Mouse (Mus musculus) limb, embryonic 13.5 days (tissue): ENCODE data around the gene Six5. TPM values are rescaled to one million over a fixed set of nuclear protein-coding genes. Genes with fewer than 3 reads are reported as not detected.
"Not testable (repeated sequence)": the region's sequence is repeated elsewhere in the genome, so short reads cannot be mapped to it uniquely, and the experiment has no call there.

ENCODE experiments used
- ATAC-seq: fragments of 200-750 bp; cut with Nextera tagmentation; 2 replicates; pipeline ENCODE4 v1.8.0; 2017; ENCODE audit warnings: low read depth, moderate number of reproducible peaks, moderate TSS enrichment; ENCODE audit not compliant: low FRiP score
- H3K27ac ChIP-seq: fragments of 300-500 bp; sonication (generic); 2 replicates; pipeline ENCODE4 v1.5.1; 2015; ENCODE audit warnings: inconsistent platforms, mild to moderate bottlenecking, moderate library complexity
- H3K27me3 ChIP-seq: fragments of 300-500 bp; sonication (generic); 2 replicates; pipeline ENCODE4 v1.6.1; 2015; ENCODE audit warnings: mild to moderate bottlenecking, inconsistent platforms
- H3K36me3 ChIP-seq: fragments of 300-500 bp; sonication (generic); 2 replicates; pipeline ENCODE4 v1.6.1; 2015; ENCODE audit warnings: inconsistent platforms, mild to moderate bottlenecking, moderate library complexity
- H3K4me1 ChIP-seq: fragments of 300-500 bp; sonication (generic); 2 replicates; pipeline ENCODE4 v1.6.1; 2015; ENCODE audit warnings: inconsistent platforms
- H3K4me2 ChIP-seq: fragments of 300-500 bp; sonication (generic); replicated peaks from 2 replicates; pipeline ENCODE4 v1.6.1; 2015; ENCODE audit warnings: inconsistent platforms, mild to moderate bottlenecking, moderate library complexity
- H3K4me3 ChIP-seq: fragments of 300-500 bp; sonication (generic); 2 replicates; pipeline ENCODE4 v1.5.1; 2015; ENCODE audit warnings: moderate library complexity, mild to moderate bottlenecking, inconsistent platforms
- H3K9ac ChIP-seq: fragments of 300-500 bp; sonication (generic); 2 replicates; pipeline ENCODE4 v1.6.1; 2015; ENCODE audit warnings: mild to moderate bottlenecking, inconsistent platforms
- H3K9me3 ChIP-seq: fragments of 300-500 bp; sonication (generic); 2 replicates; pipeline ENCODE4 v1.6.1; 2016; ENCODE audit warnings: inconsistent platforms
- WGBS: fragments of 180-500 bp; shearing (Covaris S2); methylation state at CpG from one replicate; pipeline ENCODE4 v1.1.7; 2015; 5-methylcytosine and 5-hydroxymethylcytosine counted together
- polyA plus RNA-seq: library from polyadenylated mRNA; unstranded; fragments of >200 nt; fragmentation: Nextera tagmentation; extraction: Ambion mirVana; gene quantifications from 2 replicates; pipeline ENCODE4 v1.2.1, GENCODE M21; 2015

The Six5 gene
- polyA plus RNA-seq, 1 experiment from 2014 or later, result 13.9 TPM

GRCm38 (mm10) chr7:19057405-19057804 lies 37.0 kb upstream of the Six5 start:
- peaks cover 31% of the 10 kb centered on the region for H3K36me3 ChIP-seq
- no peak for ATAC-seq
- no peaks in the 10 kb centered on the region for H3K27me3 ChIP-seq
- WGBS, result 90% methylated on average over 10 of the region's 10 CpGs
- H3K4me1 ChIP-seq, result peaks cover 11% of the 10 kb centered on the region
- H3K27ac ChIP-seq, result no peak overlapping the region
- H3K9me3 ChIP-seq, result no peaks in the 10 kb centered on the region
- no peak overlapping the region for H3K4me3 ChIP-seq
- no peak overlapping the region for H3K9ac ChIP-seq
- H3K4me2 ChIP-seq, result no peak overlapping the region

- Histone ChIP-seq H3K27me3 (peaks cover 49% of the 10 kb centered on the region), H3K27ac (no peak overlapping the region), H3K36me3 (no peaks in the 10 kb centered on the region), H3K9me3 (peaks cover 8% of the 10 kb centered on the region; the same call in 1 of the 2 replicates), H3K9ac (peak overlapping the region; percentile 26; the same call in 1 of the 2 replicates), H3K4me1 (no peaks in the 10 kb centered on the region; the same call in 1 of the 2 replicates), H3K4me3 (peak overlapping the region; percentile 24), H3K4me2 (peak overlapping the region; percentile 48)
- no peak for ATAC-seq
- 53% methylated on average over 13 of the region's 13 CpGs for WGBS
Observed at GRCm38 (mm10) chr7:19065896-19066295, 28.5 kb upstream of the Six5 start.

- peaks cover 8% of the 10 kb centered on the region; the same call in 1 of the 2 replicates for H3K9me3 ChIP-seq
- H3K27me3 ChIP-seq, result peaks cover 49% of the 10 kb centered on the region
- H3K4me2 ChIP-seq, result no peak overlapping the region
- H3K9ac ChIP-seq, result no peak overlapping the region
- H3K36me3 ChIP-seq, result no peaks in the 10 kb centered on the region
- no peak for ATAC-seq
- H3K4me3 ChIP-seq, result no peak overlapping the region
- H3K4me1 ChIP-seq, result no peaks in the 10 kb centered on the region; the same call in 1 of the 2 replicates
- WGBS, result 45% methylated on average over 14 of the region's 14 CpGs
- no peak overlapping the region for H3K27ac ChIP-seq
Observed at GRCm38 (mm10) chr7:19067063-19067462, 27.3 kb upstream of the Six5 start.

- peaks cover 49% of the 10 kb centered on the region for H3K27me3 ChIP-seq
- no peak overlapping the region for H3K4me2 ChIP-seq
- H3K4me1 ChIP-seq, result no peaks in the 10 kb centered on the region; the same call in 1 of the 2 replicates
- no peak overlapping the region for H3K4me3 ChIP-seq
- peaks cover 8% of the 10 kb centered on the region; the same call in 1 of the 2 replicates for H3K9me3 ChIP-seq
- H3K9ac ChIP-seq, result no peak overlapping the region
- no peak overlapping the region for H3K27ac ChIP-seq
- WGBS, result 67% methylated on average over 11 of the region's 14 CpGs
- ATAC-seq, result no peak
- H3K36me3 ChIP-seq, result no peaks in the 10 kb centered on the region
Observed at GRCm38 (mm10) chr7:19067935-19068334, 26.5 kb upstream of the Six5 start.

GRCm38 (mm10) chr7:19068707-19069106 lies 25.7 kb upstream of the Six5 start:
- Histone ChIP-seq H3K27me3 (peaks cover 43% of the 10 kb centered on the region), H3K36me3 (no peaks in the 10 kb centered on the region), H3K4me3 (no peak overlapping the region), H3K9me3 (peaks cover 8% of the 10 kb centered on the region; the same call in 1 of the 2 replicates), H3K27ac (no peak overlapping the region), H3K4me1 (no peaks in the 10 kb centered on the region; the same call in 1 of the 2 replicates), H3K9ac (no peak overlapping the region), H3K4me2 (no peak overlapping the region)
- WGBS, result 3% methylated on average over 2 of the region's 2 CpGs
- ATAC-seq, result no peak

- ATAC-seq, result no peak
- Histone ChIP-seq H3K4me2 (no peak overlapping the region), H3K27me3 (peaks cover 35% of the 10 kb centered on the region), H3K9ac (no peak overlapping the region), H3K9me3 (peaks cover 8% of the 10 kb centered on the region; the same call in 1 of the 2 replicates), H3K4me1 (no peaks in the 10 kb centered on the region; the same call in 1 of the 2 replicates), H3K36me3 (no peaks in the 10 kb centered on the region), H3K4me3 (no peak overlapping the region), H3K27ac (no peak overlapping the region)
- 50% methylated on average over 3 of the region's 3 CpGs for WGBS
Observed at GRCm38 (mm10) chr7:19069500-19069899, 24.9 kb upstream of the Six5 start.

GRCm38 (mm10) chr7:19071024-19071423 lies 23.4 kb upstream of the Six5 start:
- H3K9me3 ChIP-seq, H3K9ac ChIP-seq, H3K36me3 ChIP-seq, ATAC-seq, H3K4me1 ChIP-seq, H3K4me2 ChIP-seq, H3K27ac ChIP-seq, H3K4me3 ChIP-seq: not testable (repeated sequence)
- H3K27me3 ChIP-seq, result peaks cover 20% of the 10 kb centered on the region
- WGBS, result 57% methylated on average over 3 of the region's 3 CpGs

- Histone ChIP-seq H3K27me3 (no peaks in the 10 kb centered on the region), H3K36me3 (peaks cover 8% of the 10 kb centered on the region), H3K4me1 (peaks cover 19% of the 10 kb centered on the region), H3K27ac (no peak overlapping the region), H3K4me3 (no peak overlapping the region), H3K4me2 (no peak overlapping the region), H3K9ac (no peak overlapping the region), H3K9me3 (no peaks in the 10 kb centered on the region)
- no peak for ATAC-seq
- WGBS, result 75% methylated on average over 9 of the region's 9 CpGs
Observed at GRCm38 (mm10) chr7:19073504-19073903, 20.9 kb upstream of the Six5 start.

- Histone ChIP-seq H3K4me2 (no peak overlapping the region), H3K9me3 (no peaks in the 10 kb centered on the region), H3K9ac (no peak overlapping the region), H3K4me1 (peaks cover 19% of the 10 kb centered on the region), H3K36me3 (peaks cover 18% of the 10 kb centered on the region), H3K4me3 (no peak overlapping the region), H3K27ac (no peak overlapping the region), H3K27me3 (no peaks in the 10 kb centered on the region)
- 92% methylated on average over 6 of the region's 6 CpGs for WGBS
- no peak for ATAC-seq
Observed at GRCm38 (mm10) chr7:19074494-19074893, 19.9 kb upstream of the Six5 start.

GRCm38 (mm10) chr7:19075231-19075630 lies 19.2 kb upstream of the Six5 start:
- peaks cover 26% of the 10 kb centered on the region for H3K36me3 ChIP-seq
- peak overlapping the region; percentile 99 for H3K4me3 ChIP-seq
- WGBS, result 50% methylated on average over 5 of the region's 5 CpGs
- peaks cover 19% of the 10 kb centered on the region for H3K4me1 ChIP-seq
- no peaks in the 10 kb centered on the region for H3K9me3 ChIP-seq
- no peaks in the 10 kb centered on the region for H3K27me3 ChIP-seq
- no peak overlapping the region for H3K9ac ChIP-seq
- peak overlapping the region; percentile 66 for H3K4me2 ChIP-seq
- H3K27ac ChIP-seq, result no peak overlapping the region
- ATAC-seq, result no peak

- Histone ChIP-seq H3K4me2 (peak within 1 kb of the TSS; percentile 96), H3K27me3 (no peaks in the 10 kb centered on the region), H3K27ac (peak within 1 kb of the TSS; percentile 69; the same call in 1 of the 2 replicates), H3K36me3 (peaks cover 33% of the 10 kb centered on the region), H3K4me3 (peak within 1 kb of the TSS; percentile 99), H3K9me3 (no peaks in the 10 kb centered on the region), H3K9ac (peak within 1 kb of the TSS; percentile 99), H3K4me1 (peaks cover 19% of the 10 kb centered on the region)
- under 1% methylated on average over 67 of the region's 91 CpGs for WGBS
- ATAC-seq, result peak; percentile 98
Observed at GRCm38 (mm10) chr7:19075723-19076585, 18.4 kb upstream of the Six5 start, which contains the start of gene Dmwd. Gene Dmwd (plus strand): TSS chr7:19076227.

- H3K27me3 ChIP-seq, result no peaks in the 10 kb centered on the region
- no peaks in the 10 kb centered on the region for H3K9me3 ChIP-seq
- peak overlapping the region; percentile 99 for H3K9ac ChIP-seq
- no peak for ATAC-seq
- H3K27ac ChIP-seq, result peak overlapping the region; percentile 69; the same call in 1 of the 2 replicates
- peaks cover 19% of the 10 kb centered on the region for H3K4me1 ChIP-seq
- H3K4me3 ChIP-seq, result peak overlapping the region; percentile 99
- peak overlapping the region; percentile 96 for H3K4me2 ChIP-seq
- H3K36me3 ChIP-seq, result peaks cover 39% of the 10 kb centered on the region
- WGBS, result under 1% methylated on average over 21 of the region's 22 CpGs
Observed at GRCm38 (mm10) chr7:19076586-19076991, 17.8 kb upstream of the Six5 start.
